Mouse (Mus musculus) hindbrain, embryonic 13.5 days (tissue): ENCODE data around the gene Ptpa. TPM values are rescaled to one million over a fixed set of nuclear protein-coding genes. Genes with fewer than 3 reads are reported as not detected.

Source experiments
- ATAC-seq: fragments of 200-750 bp; cut with Nextera tagmentation; 2 replicates; pipeline ENCODE4 v1.8.0; 2017; ENCODE audit warnings: moderate TSS enrichment; ENCODE audit not compliant: low FRiP score
- H3K27ac ChIP-seq: fragments of 300-500 bp; sonication (generic); 2 replicates; pipeline ENCODE4 v1.5.1; 2015; ENCODE audit warnings: inconsistent platforms, mild to moderate bottlenecking, moderate library complexity
- H3K27me3 ChIP-seq: fragments of 300-500 bp; sonication (generic); 2 replicates; pipeline ENCODE4 v1.6.1; 2015; ENCODE audit warnings: mild to moderate bottlenecking, inconsistent platforms
- H3K36me3 ChIP-seq: fragments of 300-500 bp; sonication (generic); 2 replicates; pipeline ENCODE4 v1.6.1; 2015; ENCODE audit warnings: mild to moderate bottlenecking, inconsistent platforms
- H3K4me1 ChIP-seq: fragments of 300-500 bp; sonication (generic); replicated peaks from 2 replicates; pipeline ENCODE4 v1.6.1; 2015; ENCODE audit warnings: inconsistent platforms
- H3K4me2 ChIP-seq: fragments of 300-500 bp; sonication (generic); 2 replicates; pipeline ENCODE4 v1.6.1; 2015; ENCODE audit warnings: inconsistent platforms, mild to moderate bottlenecking, moderate library complexity
- H3K4me3 ChIP-seq: fragments of 300-500 bp; sonication (generic); 2 replicates; pipeline ENCODE4 v1.5.1; 2015; ENCODE audit warnings: mild to moderate bottlenecking, inconsistent platforms
- H3K9ac ChIP-seq: fragments of 300-500 bp; sonication (generic); 2 replicates; pipeline ENCODE4 v1.6.1; 2015; ENCODE audit warnings: mild to moderate bottlenecking, inconsistent platforms
- H3K9me3 ChIP-seq: fragments of 300-500 bp; sonication (generic); 2 replicates; pipeline ENCODE4 v1.6.1; 2016; ENCODE audit warnings: inconsistent platforms
- WGBS: fragments of 180-500 bp; shearing (Covaris S2); methylation state at CpG from one replicate; pipeline ENCODE4 v1.1.7; 2015; 5-methylcytosine and 5-hydroxymethylcytosine counted together
- polyA plus RNA-seq: library from polyadenylated mRNA; unstranded; fragments of >200 nt; fragmentation: Nextera tagmentation; extraction: Ambion mirVana; gene quantifications from 2 replicates; pipeline ENCODE4 v1.2.1, GENCODE M21; 2015

Gene Ptpa
- polyA plus RNA-seq, 1 experiment from 2014 or later: 129 TPM

- Histone ChIP-seq H3K9ac (no peak overlapping the region), H3K4me3 (no peak overlapping the region), H3K36me3 (peaks cover 21% of the 10 kb centered on the region), H3K4me1 (peaks cover 24% of the 10 kb centered on the region), H3K27me3 (no peaks in the 10 kb centered on the region), H3K9me3 (no peaks in the 10 kb centered on the region), H3K27ac (no peak overlapping the region), H3K4me2 (no peak overlapping the region)
- no peak for ATAC-seq
- WGBS: 89% methylated on average over 2 of the region's 2 CpGs
Measured at GRCm38 (mm10) chr2:30389000-30389399, 26.8 kb upstream of the Ptpa start.

- H3K9ac ChIP-seq: peak within 1 kb of the TSS; percentile 93
- peaks cover 29% of the 10 kb centered on the region for H3K4me1 ChIP-seq
- H3K4me3 ChIP-seq: peak within 1 kb of the TSS; percentile 82
- peak; percentile 99 for ATAC-seq
- no peaks in the 10 kb centered on the region for H3K27me3 ChIP-seq
- H3K27ac ChIP-seq: peak within 1 kb of the TSS; percentile 96
- H3K4me2 ChIP-seq: peak within 1 kb of the TSS; percentile 99
- under 1% methylated on average over 40 of the region's 40 CpGs for WGBS
- H3K9me3 ChIP-seq: no peaks in the 10 kb centered on the region
- peaks cover 22% of the 10 kb centered on the region for H3K36me3 ChIP-seq
Measured at GRCm38 (mm10) chr2:30392114-30392576, 23.7 kb upstream of the Ptpa start, which contains the start of gene Dolpp1. Gene Dolpp1, plus strand, starts transcription at chr2:30392254.

- ATAC-seq: peak; percentile 87
- peak overlapping the region; percentile 93 for H3K9ac ChIP-seq
- H3K27ac ChIP-seq: peak overlapping the region; percentile 96
- peak overlapping the region; percentile 82 for H3K4me3 ChIP-seq
- peak overlapping the region; percentile 99 for H3K4me2 ChIP-seq
- peaks cover 29% of the 10 kb centered on the region for H3K4me1 ChIP-seq
- peaks cover 29% of the 10 kb centered on the region for H3K36me3 ChIP-seq
- no peaks in the 10 kb centered on the region for H3K9me3 ChIP-seq
- WGBS: 1% methylated on average over 54 of the region's 54 CpGs
- H3K27me3 ChIP-seq: no peaks in the 10 kb centered on the region
Measured at GRCm38 (mm10) chr2:30392577-30393369, 23.1 kb upstream of the Ptpa start.

GRCm38 (mm10) chr2:30393370-30393656 is 22.5 kb upstream of the Ptpa start:
- Histone ChIP-seq H3K4me1 (peaks cover 34% of the 10 kb centered on the region), H3K27me3 (no peaks in the 10 kb centered on the region), H3K4me3 (peak overlapping the region; percentile 82), H3K9ac (peak overlapping the region; percentile 93), H3K36me3 (peaks cover 34% of the 10 kb centered on the region), H3K9me3 (no peaks in the 10 kb centered on the region), H3K4me2 (peak overlapping the region; percentile 99), H3K27ac (peak overlapping the region; percentile 96)
- ATAC-seq: no peak
- 83% methylated on average over 1 of the region's 1 CpGs for WGBS

- H3K4me2 ChIP-seq: no peak overlapping the region
Measured at GRCm38 (mm10) chr2:30395757-30396156, 20.1 kb upstream of the Ptpa start.

GRCm38 (mm10) chr2:30396246-30396645 is 19.6 kb upstream of the Ptpa start:
- Histone ChIP-seq H3K4me3 (no peak overlapping the region), H3K4me2 (no peak overlapping the region), H3K9ac (no peak overlapping the region), H3K9me3 (no peaks in the 10 kb centered on the region), H3K27ac (no peak overlapping the region), H3K36me3 (peaks cover 61% of the 10 kb centered on the region), H3K4me1 (peaks cover 53% of the 10 kb centered on the region), H3K27me3 (no peaks in the 10 kb centered on the region)
- no peak for ATAC-seq
- WGBS: 89% methylated on average over 7 of the region's 7 CpGs

More at GRCm38 (mm10) chr2:30395757-30396156, 20.1 kb upstream of the Ptpa start:
- ATAC-seq: no peak
- Histone ChIP-seq H3K9me3 (no peaks in the 10 kb centered on the region), H3K27ac (no peak overlapping the region), H3K27me3 (no peaks in the 10 kb centered on the region), H3K4me3 (no peak overlapping the region), H3K36me3 (peaks cover 56% of the 10 kb centered on the region), H3K4me1 (peaks cover 58% of the 10 kb centered on the region), H3K9ac (no peak overlapping the region)
- 94% methylated on average over 7 of the region's 7 CpGs for WGBS

- Histone ChIP-seq H3K36me3 (peaks cover 79% of the 10 kb centered on the region), H3K4me2 (no peak overlapping the region), H3K4me1 (peaks cover 46% of the 10 kb centered on the region), H3K9me3 (no peaks in the 10 kb centered on the region), H3K27me3 (no peaks in the 10 kb centered on the region), H3K27ac (no peak overlapping the region), H3K9ac (peak overlapping the region; percentile 35; the same call in 1 of the 2 replicates), H3K4me3 (no peak overlapping the region)
- WGBS: 72% methylated on average over 10 of the region's 10 CpGs
- no peak for ATAC-seq
Measured at GRCm38 (mm10) chr2:30397986-30398512, 17.8 kb upstream of the Ptpa start.

- Histone ChIP-seq H3K27me3 (no peaks in the 10 kb centered on the region), H3K4me2 (no peak overlapping the region), H3K9ac (peak overlapping the region; percentile 52; the same call in 1 of the 2 replicates), H3K36me3 (peaks cover 93% of the 10 kb centered on the region), H3K4me3 (no peak overlapping the region), H3K4me1 (peaks cover 32% of the 10 kb centered on the region), H3K9me3 (no peaks in the 10 kb centered on the region), H3K27ac (peak overlapping the region; percentile 83)
- ATAC-seq: peak; percentile 54; the same call in 1 of the 2 replicates
- 20% methylated on average over 20 of the region's 20 CpGs for WGBS
Measured at GRCm38 (mm10) chr2:30399191-30400171, 16.4 kb upstream of the Ptpa start.

GRCm38 (mm10) chr2:30401581-30401980 is 14.3 kb upstream of the Ptpa start:
- Histone ChIP-seq H3K4me1 (peaks cover 32% of the 10 kb centered on the region), H3K9me3 (no peaks in the 10 kb centered on the region), H3K9ac (peak overlapping the region; percentile 39; the same call in 1 of the 2 replicates), H3K4me2 (no peak overlapping the region), H3K27ac (no peak overlapping the region), H3K4me3 (no peak overlapping the region), H3K36me3 (peaks cover 98% of the 10 kb centered on the region), H3K27me3 (no peaks in the 10 kb centered on the region)
- 100% methylated on average over 1 of the region's 1 CpGs for WGBS
- ATAC-seq: no peak

- Histone ChIP-seq H3K4me1 (peaks cover 32% of the 10 kb centered on the region), H3K9ac (no peak overlapping the region), H3K27me3 (no peaks in the 10 kb centered on the region), H3K4me3 (no peak overlapping the region), H3K4me2 (no peak overlapping the region), H3K27ac (no peak overlapping the region), H3K36me3 (peaks cover 98% of the 10 kb centered on the region), H3K9me3 (no peaks in the 10 kb centered on the region)
- WGBS: 91% methylated on average over 9 of the region's 9 CpGs
- no peak for ATAC-seq
Measured at GRCm38 (mm10) chr2:30402351-30402826, 13.4 kb upstream of the Ptpa start.

GRCm38 (mm10) chr2:30402843-30403242 is 13.0 kb upstream of the Ptpa start:
- Histone ChIP-seq H3K4me1 (peaks cover 31% of the 10 kb centered on the region), H3K9ac (no peak overlapping the region), H3K9me3 (no peaks in the 10 kb centered on the region), H3K36me3 (peaks cover 98% of the 10 kb centered on the region), H3K27me3 (no peaks in the 10 kb centered on the region), H3K27ac (no peak overlapping the region), H3K4me2 (no peak overlapping the region), H3K4me3 (no peak overlapping the region)
- 80% methylated on average over 2 of the region's 2 CpGs for WGBS
- no peak for ATAC-seq

- peaks cover 21% of the 10 kb centered on the region for H3K4me1 ChIP-seq
- 82% methylated on average over 1 of the region's 1 CpGs for WGBS
- ATAC-seq: no peak
Measured at GRCm38 (mm10) chr2:30403870-30404269, 12.0 kb upstream of the Ptpa start.

More at GRCm38 (mm10) chr2:30403870-30404269, 12.0 kb upstream of the Ptpa start:
- Histone ChIP-seq H3K4me2 (no peak overlapping the region), H3K36me3 (peaks cover 98% of the 10 kb centered on the region), H3K27me3 (no peaks in the 10 kb centered on the region), H3K9me3 (no peaks in the 10 kb centered on the region), H3K27ac (no peak overlapping the region), H3K4me3 (no peak overlapping the region), H3K9ac (no peak overlapping the region)
